Mouse (Mus musculus) forebrain, embryonic 15.5 days (tissue): Measurements from ENCODE around the gene Hmgb3. TPM values are rescaled to one million over a fixed set of nuclear protein-coding genes. Genes with fewer than 3 reads are reported as not detected.

Experiments
- microRNA-seq: library from miRNA; unstranded; fragments of <30 nt; microRNA quantifications from one replicate; pipeline ENCODE4, GENCODE M21; 2016
- polyA plus RNA-seq: library from polyadenylated mRNA; unstranded; fragments of >200 nt; fragmentation: Nextera tagmentation; extraction: Ambion mirVana; gene quantifications from 2 replicates; pipeline ENCODE4 v1.2.1, GENCODE M21; 2015

Hmgb3 gene
- polyA plus RNA-seq, 1 experiment from 2014 or later, result 567 TPM

Small RNAs within 50 kb of the gene (microRNA-seq; reads per million reads assigned to microRNA genes)
- not detected for gene Gm23945

Other genes with a start within 250 kb of the Hmgb3 start
- gene Mtmr1, start 191.2 kb upstream of the Hmgb3 start, polyA plus RNA-seq, result 18.5 and 20.2 TPM in 2 replicates
- gene Cd99l2, start 63.1 kb upstream of the Hmgb3 start, polyA plus RNA-seq, result 60.1 and 60.3 TPM in 2 replicates
- 0.64 and 3.7 TPM in 2 replicates for gene Gpr50, start 107.7 kb downstream of the Hmgb3 start, polyA plus RNA-seq